Mouse (Mus musculus): Measurements from ENCODE around the gene Btbd17. TPM values are rescaled to one million over a fixed set of nuclear protein-coding genes. Genes with fewer than 3 reads are reported as not detected.
A peak's percentile ranks its signal among the peaks of the same experiment; 100 is the strongest.

Btbd17 gene
- polyA plus RNA-seq, 1 experiment from 2014 or later: 19.4 TPM

GRCm38 (mm10) chr11:114809371-114809770 lies 13.6 kb upstream of the Btbd17 start:
- peaks cover 9% of the 10 kb centered on the region for H3K4me1 ChIP-seq (replicated peaks; ENCODE audit: control insufficient read depth, insufficient read depth, low read length)
- no peaks in the 10 kb centered on the region for H3K36me3 ChIP-seq (ENCODE audit: control insufficient read depth, insufficient read depth)
- no peak for ATAC-seq
- no peak overlapping the region for H3K4me2 ChIP-seq (ENCODE audit: low read length)
- 80% methylated on average over 1 of the region's 1 CpGs for WGBS
- H3K27ac ChIP-seq (ENCODE audit: low read length): no peak overlapping the region
- no peaks in the 10 kb centered on the region for H3K9me3 ChIP-seq (ENCODE audit: control insufficient read depth, low read length)
- no peak overlapping the region for H3K9ac ChIP-seq (replicated peaks; ENCODE audit: low read depth, low read length)
- H3K27me3 ChIP-seq (replicated peaks; ENCODE audit: control insufficient read depth, insufficient read depth, low read length): no peaks in the 10 kb centered on the region
- no peak overlapping the region for H3K4me3 ChIP-seq (replicated peaks; ENCODE audit: low read length)

- no peaks in the 10 kb centered on the region for H3K9me3 ChIP-seq (ENCODE audit: control insufficient read depth, low read length)
- H3K4me2 ChIP-seq (ENCODE audit: low read length): no peak overlapping the region
- peaks cover 14% of the 10 kb centered on the region for H3K4me1 ChIP-seq (replicated peaks; ENCODE audit: control insufficient read depth, insufficient read depth, low read length)
- WGBS: 31% methylated on average over 14 of the region's 14 CpGs
- H3K9ac ChIP-seq (replicated peaks; ENCODE audit: low read depth, low read length): no peak overlapping the region
- no peak overlapping the region for H3K4me3 ChIP-seq (replicated peaks; ENCODE audit: low read length)
- peak; percentile 40; the same call in 1 of the 2 replicates for ATAC-seq
- H3K36me3 ChIP-seq (ENCODE audit: control insufficient read depth, insufficient read depth): no peaks in the 10 kb centered on the region
- no peaks in the 10 kb centered on the region for H3K27me3 ChIP-seq (replicated peaks; ENCODE audit: control insufficient read depth, insufficient read depth, low read length)
- H3K27ac ChIP-seq (ENCODE audit: low read length): no peak overlapping the region
Observed at GRCm38 (mm10) chr11:114807686-114808427, 12.1 kb upstream of the Btbd17 start.

GRCm38 (mm10) chr11:114807025-114807424 lies 11.3 kb upstream of the Btbd17 start:
- no peaks in the 10 kb centered on the region for H3K36me3 ChIP-seq (ENCODE audit: control insufficient read depth, insufficient read depth)
- ATAC-seq: no peak
- no peak overlapping the region for H3K4me2 ChIP-seq (ENCODE audit: low read length)
- no peak overlapping the region for H3K9ac ChIP-seq (replicated peaks; ENCODE audit: low read depth, low read length)
- H3K4me1 ChIP-seq (replicated peaks; ENCODE audit: control insufficient read depth, insufficient read depth, low read length): peaks cover 14% of the 10 kb centered on the region
- 49% methylated on average over 2 of the region's 2 CpGs for WGBS
- no peak overlapping the region for H3K27ac ChIP-seq (ENCODE audit: low read length)
- H3K9me3 ChIP-seq (ENCODE audit: control insufficient read depth, low read length): no peaks in the 10 kb centered on the region
- H3K4me3 ChIP-seq (replicated peaks; ENCODE audit: low read length): no peak overlapping the region
- no peaks in the 10 kb centered on the region for H3K27me3 ChIP-seq (replicated peaks; ENCODE audit: control insufficient read depth, insufficient read depth, low read length)

- no peak for ATAC-seq
- Histone ChIP-seq H3K4me1 (replicated peaks; ENCODE audit: control insufficient read depth, insufficient read depth, low read length) (peaks cover 14% of the 10 kb centered on the region), H3K4me3 (replicated peaks; ENCODE audit: low read length) (no peak overlapping the region), H3K4me2 (ENCODE audit: low read length) (no peak overlapping the region), H3K27ac (ENCODE audit: low read length) (no peak overlapping the region), H3K27me3 (replicated peaks; ENCODE audit: control insufficient read depth, insufficient read depth, low read length) (no peaks in the 10 kb centered on the region), H3K9me3 (ENCODE audit: control insufficient read depth, low read length) (no peaks in the 10 kb centered on the region), H3K36me3 (ENCODE audit: control insufficient read depth, insufficient read depth) (no peaks in the 10 kb centered on the region), H3K9ac (replicated peaks; ENCODE audit: low read depth, low read length) (no peak overlapping the region)
- 27% methylated on average over 8 of the region's 8 CpGs for WGBS
Observed at GRCm38 (mm10) chr11:114803990-114804389, 8.2 kb upstream of the Btbd17 start.

GRCm38 (mm10) chr11:114802540-114803267 lies 7.0 kb upstream of the Btbd17 start:
- H3K9me3 ChIP-seq (ENCODE audit: control insufficient read depth, low read length): no peaks in the 10 kb centered on the region
- H3K4me1 ChIP-seq (replicated peaks; ENCODE audit: control insufficient read depth, insufficient read depth, low read length): peaks cover 13% of the 10 kb centered on the region
- H3K4me2 ChIP-seq (ENCODE audit: low read length): no peak overlapping the region
- H3K4me3 ChIP-seq (replicated peaks; ENCODE audit: low read length): no peak overlapping the region
- no peaks in the 10 kb centered on the region for H3K36me3 ChIP-seq (ENCODE audit: control insufficient read depth, insufficient read depth)
- no peak overlapping the region for H3K9ac ChIP-seq (replicated peaks; ENCODE audit: low read depth, low read length)
- H3K27me3 ChIP-seq (replicated peaks; ENCODE audit: control insufficient read depth, insufficient read depth, low read length): no peaks in the 10 kb centered on the region
- ATAC-seq: no peak
- H3K27ac ChIP-seq (ENCODE audit: low read length): no peak overlapping the region
- 64% methylated on average over 15 of the region's 15 CpGs for whole genome bisulfite sequencing

- Histone ChIP-seq H3K27ac (ENCODE audit: low read length) (no peak overlapping the region), H3K4me3 (replicated peaks; ENCODE audit: low read length) (no peak overlapping the region), H3K9me3 (ENCODE audit: control insufficient read depth, low read length) (no peaks in the 10 kb centered on the region), H3K4me1 (replicated peaks; ENCODE audit: control insufficient read depth, insufficient read depth, low read length) (peaks cover 9% of the 10 kb centered on the region), H3K36me3 (ENCODE audit: control insufficient read depth, insufficient read depth) (no peaks in the 10 kb centered on the region), H3K9ac (replicated peaks; ENCODE audit: low read depth, low read length) (no peak overlapping the region), H3K4me2 (ENCODE audit: low read length) (no peak overlapping the region), H3K27me3 (replicated peaks; ENCODE audit: control insufficient read depth, insufficient read depth, low read length) (no peaks in the 10 kb centered on the region)
- ATAC-seq: no peak
- 89% methylated on average over 1 of the region's 1 CpGs for WGBS
Observed at GRCm38 (mm10) chr11:114801906-114802305, 6.2 kb upstream of the Btbd17 start.

- 98% methylated on average over 3 of the region's 3 CpGs for WGBS
- no peaks in the 10 kb centered on the region for H3K9me3 ChIP-seq (ENCODE audit: control insufficient read depth, low read length)
- no peak for ATAC-seq
- H3K4me1 ChIP-seq (replicated peaks; ENCODE audit: control insufficient read depth, insufficient read depth, low read length): peaks cover 36% of the 10 kb centered on the region
- no peak within 1 kb of the TSS for H3K9ac ChIP-seq (replicated peaks; ENCODE audit: low read depth, low read length)
- no peak within 1 kb of the TSS for H3K4me3 ChIP-seq (replicated peaks; ENCODE audit: low read length)
- H3K36me3 ChIP-seq (ENCODE audit: control insufficient read depth, insufficient read depth): no peaks in the 10 kb centered on the region
- H3K27ac ChIP-seq (ENCODE audit: low read length): no peak within 1 kb of the TSS
- H3K4me2 ChIP-seq (ENCODE audit: low read length): no peak within 1 kb of the TSS
- no peaks in the 10 kb centered on the region for H3K27me3 ChIP-seq (replicated peaks; ENCODE audit: control insufficient read depth, insufficient read depth, low read length)
Observed at GRCm38 (mm10) chr11:114798624-114799023, 2.9 kb upstream of the Btbd17 start, which contains the start of gene Gpr142. Gene Gpr142, plus strand, starts transcription at chr11:114798924.

GRCm38 (mm10) chr11:114797981-114798380 lies 2.2 kb upstream of the Btbd17 start:
- Histone ChIP-seq H3K4me3 (replicated peaks; ENCODE audit: low read length) (no peak overlapping the region), H3K36me3 (ENCODE audit: control insufficient read depth, insufficient read depth) (no peaks in the 10 kb centered on the region), H3K4me2 (ENCODE audit: low read length) (no peak overlapping the region), H3K9ac (replicated peaks; ENCODE audit: low read depth, low read length) (no peak overlapping the region), H3K27me3 (replicated peaks; ENCODE audit: control insufficient read depth, insufficient read depth, low read length) (no peaks in the 10 kb centered on the region), H3K27ac (ENCODE audit: low read length) (no peak overlapping the region), H3K9me3 (ENCODE audit: control insufficient read depth, low read length) (no peaks in the 10 kb centered on the region), H3K4me1 (replicated peaks; ENCODE audit: control insufficient read depth, insufficient read depth, low read length) (peaks cover 39% of the 10 kb centered on the region)
- WGBS: 96% methylated on average over 3 of the region's 3 CpGs
- ATAC-seq: no peak

- WGBS: 90% methylated on average over 7 of the region's 7 CpGs
- no peaks in the 10 kb centered on the region for H3K9me3 ChIP-seq (ENCODE audit: control insufficient read depth, low read length)
Observed at GRCm38 (mm10) chr11:114797176-114797575, 1.4 kb upstream of the Btbd17 start.

More at GRCm38 (mm10) chr11:114797176-114797575, 1.4 kb upstream of the Btbd17 start:
- no peak overlapping the region for H3K27ac ChIP-seq (ENCODE audit: low read length)
- no peaks in the 10 kb centered on the region for H3K27me3 ChIP-seq (replicated peaks; ENCODE audit: control insufficient read depth, insufficient read depth, low read length)
- ATAC-seq: no peak
- no peak overlapping the region for H3K4me2 ChIP-seq (ENCODE audit: low read length)
- no peak overlapping the region for H3K9ac ChIP-seq (replicated peaks; ENCODE audit: low read depth, low read length)
- no peak overlapping the region for H3K4me3 ChIP-seq (replicated peaks; ENCODE audit: low read length)
- no peaks in the 10 kb centered on the region for H3K36me3 ChIP-seq (ENCODE audit: control insufficient read depth, insufficient read depth)
- H3K4me1 ChIP-seq (replicated peaks; ENCODE audit: control insufficient read depth, insufficient read depth, low read length): peaks cover 44% of the 10 kb centered on the region

Measured in forebrain, embryonic 16.5 days (tissue).